Mouse (Mus musculus) kidney, adult 2 months (tissue): ENCODE results near the gene Ntng2.

Experiments used
- CTCF ChIP-seq: fragments of 200-500 bp; conservative IDR thresholded peaks from 2 replicates; pipeline ENCODE4 v1.5.1; 2011; ENCODE audit warnings: low read depth, mild to moderate bottlenecking, control low read depth, low read length, moderate library complexity, mixed read lengths; ENCODE audit not compliant: insufficient read depth, insufficient read length
- POLR2A ChIP-seq: fragments of 200-500 bp; IDR thresholded peaks from one replicate; pipeline ENCODE4 v1.6.1; 2011; ENCODE audit warnings: low read depth, low read length, control low read depth

DNA sequence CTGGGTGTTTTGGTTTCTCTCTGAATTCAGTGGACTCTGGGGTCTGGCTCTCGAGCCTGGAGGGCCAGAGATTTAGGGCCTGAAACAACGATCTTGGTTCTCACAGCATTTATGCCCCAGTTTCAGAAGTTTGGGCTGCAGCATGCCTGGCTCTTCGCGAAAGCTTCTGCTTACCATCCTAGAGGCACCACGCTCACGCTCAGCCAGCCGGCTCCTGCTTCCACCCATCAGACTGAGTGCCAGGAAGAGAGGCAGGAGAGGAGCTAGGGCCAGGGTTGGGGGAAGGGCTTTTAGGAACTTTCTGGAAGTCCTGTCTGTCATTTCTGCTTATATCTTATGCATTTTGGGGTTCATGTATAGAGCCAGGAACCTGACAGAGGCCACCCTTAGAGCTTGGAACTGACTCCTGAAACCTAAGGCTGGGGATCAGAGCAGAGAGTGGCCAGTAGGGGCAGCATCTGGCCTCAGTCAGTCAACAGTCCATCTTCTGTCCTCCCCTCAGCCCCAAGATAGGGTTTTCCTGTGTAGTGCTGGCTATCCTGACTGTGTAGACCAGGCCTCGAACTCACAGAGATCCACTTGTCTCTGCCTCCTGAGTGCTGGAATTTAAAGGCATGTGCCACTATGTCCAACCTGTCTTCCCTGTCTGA is 60.1 kb downstream of the Ntng2 start:
- no peak; the same call in 1 of the 2 replicates for TF ChIP-seq CTCF
- TF ChIP-seq POLR2A = no peak
